In genomic region chr12:118314477-118314845, GRCm38 (mm10) we compare ENCODE assay signal across 21 mouse cellular contexts. TPM values are rescaled to one million over a fixed set of nuclear protein-coding genes. Genes with fewer than 3 reads are reported as not detected.
DNase-seq lines count a peak whose midpoint lies in the region; TF ChIP-seq lines count a peak whose summit lies in the region.
"Had no signal": no experiment of that assay in that cellular context is flagged by ENCODE, and none has a peak within 500 bp of the region (broad histone marks: within the 10 kb centered on the region; RNA-seq: fewer than 3 reads in every experiment).

No protein-coding gene starts in this region.

- H3K4me3 ChIP-seq in layer of hippocampus, adult 2 months: no peak overlapping the region
- H3K4me3 ChIP-seq: embryonic facial prominence, embryonic 12.5 days; erythroblast, embryonic 14.5 days; forebrain, embryonic 12.5 days; forebrain, embryonic 15.5 days; hindbrain, embryonic 12.5 days; hindbrain, embryonic 15.5 days had no signal

- no peak overlapping the region for H3K27ac ChIP-seq in layer of hippocampus, adult 2 months
- H3K27ac ChIP-seq: embryonic facial prominence, embryonic 12.5 days; forebrain, embryonic 12.5 days; forebrain, embryonic 15.5 days; hindbrain, embryonic 12.5 days; hindbrain, embryonic 15.5 days had no signal

- peak; percentile 52 for DNase-seq in 3T3-L1 (ENCODE audit: low read depth, low spot score)
- peak; percentile 70 for DNase-seq in MN1 (ENCODE audit: low spot score)
- peak; percentile 12 for DNase-seq in forelimb bud, embryonic 11.5 days (ENCODE audit: low read depth, low spot score)
- DNase-seq in mesoderm, embryonic 11.5 days (ENCODE audit: low read depth, low spot score): peak; percentile 62
- no peak for DNase-seq in gastrocnemius, adult 8-10 months (ENCODE audit: low spot score in 2 of 2)
- DNase-seq in testis, postnatal 10 days (ENCODE audit: low spot score): no peak
- no peak for DNase-seq in cerebellum, adult 11 months
- no peak for DNase-seq in layer of hippocampus, adult 2 months (ENCODE audit: low spot score in 2 of 2)
- DNase-seq: adrenal gland, postnatal 10 days; adrenal gland, postnatal 36 days; cerebellum, adult 2 months; cerebellum, postnatal 10 days; cerebellum, postnatal 36 days; gastrocnemius, postnatal 14 days; heart, adult 11 months had no signal

- no peak for TF ChIP-seq CTCF in layer of hippocampus, adult 2 months (conservative IDR thresholded peaks at IDR 0.05)

RNA-seq across cellular contexts. Expression of gene Sp4, which starts 13.2 kb away (rescaled TPM):
- total RNA-seq in gastrocnemius, adult 8-10 months (2022): 10 to 100 TPM in 3 of 4 experiments, 1 to 10 TPM in 1; 9.9 to 13.7 (median 11.5) TPM
- 10 to 100 TPM; 25.6 to 29.9 TPM for total RNA-seq in layer of hippocampus, adult 2 months (2021)

Comparison
In these comparisons a context has a peak if more than half of its experiments do, and no peak if none do; other contexts are left out.
1. DNase-seq: peak in 3T3-L1 (single experiment), MN1 (single experiment), forelimb bud, embryonic 11.5 days (single experiment) and mesoderm, embryonic 11.5 days (single experiment); none in gastrocnemius, adult 8-10 months (0 of 2), testis, postnatal 10 days (single experiment), cerebellum, adult 11 months (single experiment) and layer of hippocampus, adult 2 months (0 of 2).